Mouse (Mus musculus): ENCODE measurements around the gene Paip2b. TPM values are rescaled to one million over a fixed set of nuclear protein-coding genes. Genes with fewer than 3 reads are reported as not detected.

The Paip2b gene
- total RNA-seq, 2 experiments from 2014 or later = 50.5 to 55.9 TPM

DNA sequence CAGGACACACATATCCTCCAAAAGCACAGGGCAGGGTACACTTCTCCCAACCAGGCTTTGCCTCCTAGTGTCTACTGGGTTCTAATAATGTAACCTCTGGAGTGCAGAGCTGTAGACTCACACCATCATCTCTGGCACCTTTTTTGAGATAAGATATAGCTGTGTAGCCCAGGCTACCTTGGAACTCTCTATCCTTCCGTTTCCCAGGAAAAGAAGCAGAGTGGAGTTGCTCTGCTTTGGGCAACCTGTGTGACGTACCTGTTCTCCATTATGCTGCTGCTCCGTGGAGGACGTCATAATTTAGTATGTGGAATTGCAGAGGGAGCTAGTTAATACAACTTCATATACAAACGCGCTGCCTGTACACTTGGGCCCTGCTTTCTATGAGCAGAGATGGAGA lies 69.2 kb downstream of the Paip2b start, which contains the start of gene Ankrd53:
Gene Ankrd53, plus strand, starts transcription at position 301 of the 400 bp plus-strand sequence.
- intact Hi-C loops (cut with DNase I) = no loop called here
- no peak for DNase-seq (ENCODE audit: extremely low spot score in 1 of 2, low spot score in 2 of 2)

DNA sequence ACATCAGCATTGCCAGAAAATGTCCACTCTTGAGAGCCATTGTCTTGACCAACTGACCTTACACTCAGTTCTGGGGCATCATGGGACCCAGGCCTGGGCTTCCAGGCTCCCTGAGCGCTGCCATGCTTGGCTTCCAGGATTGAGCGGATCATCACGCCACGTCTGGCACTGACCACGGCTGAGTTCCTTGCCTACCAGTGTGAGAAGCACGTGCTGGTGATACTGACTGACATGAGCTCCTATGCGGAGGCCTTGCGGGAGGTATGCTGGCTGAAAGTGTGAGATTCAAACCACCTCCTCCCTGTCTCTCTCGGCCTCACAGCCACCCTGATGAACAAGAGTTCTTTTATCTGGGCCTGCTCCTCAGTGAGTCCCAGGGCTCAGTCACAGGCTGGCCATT lies 75.5 kb downstream of the Paip2b start:
- intact Hi-C loops (cut with DNase I) = no loop called here
- DNase-seq (ENCODE audit: extremely low spot score in 1 of 2, low spot score in 2 of 2) = no peak

Other genes with a start within 250 kb of the Paip2b start
- under 1 TPM; 0.21 to 0.63 TPM for gene Clec4f, start 175.6 kb downstream of the Paip2b start, total RNA-seq (2021)
- not detected for gene Cd207, start 153.9 kb downstream of the Paip2b start, total RNA-seq (2021)
- not detected for gene Vax2, start 120.5 kb downstream of the Paip2b start, total RNA-seq (2021)
- under 1 TPM; 0.18 to 0.32 TPM for gene Atp6v1b1, start 88.8 kb downstream of the Paip2b start, total RNA-seq (2021)
- not detected for gene Ankrd53, start 69.1 kb downstream of the Paip2b start, total RNA-seq (2021)
- gene Tex261, start 55.9 kb downstream of the Paip2b start, total RNA-seq (2021) = 10 to 100 TPM; 43.1 to 50.6 TPM
- 10 to 100 TPM; 64.0 to 66.1 TPM for gene Nagk, start 36.8 kb downstream of the Paip2b start, total RNA-seq (2021)
- 100 to 1,000 TPM; 120 to 121 TPM for gene Zfp638, start 35.4 kb upstream of the Paip2b start, total RNA-seq (2021)
- gene Dysf, start 176.8 kb upstream of the Paip2b start, total RNA-seq (2021) = 1 to 10 TPM; 3.7 to 5.8 TPM

Measured in left cerebral cortex, postnatal 10 days (tissue).